Mouse (Mus musculus): ENCODE data around the gene Casp14. TPM values are rescaled to one million over a fixed set of nuclear protein-coding genes. Genes with fewer than 3 reads are reported as not detected.

The Casp14 gene
- polyA plus RNA-seq (2012; rRNA removed) = 0.06 TPM in 1 of 2 replicates, not detected in the other

DNA sequence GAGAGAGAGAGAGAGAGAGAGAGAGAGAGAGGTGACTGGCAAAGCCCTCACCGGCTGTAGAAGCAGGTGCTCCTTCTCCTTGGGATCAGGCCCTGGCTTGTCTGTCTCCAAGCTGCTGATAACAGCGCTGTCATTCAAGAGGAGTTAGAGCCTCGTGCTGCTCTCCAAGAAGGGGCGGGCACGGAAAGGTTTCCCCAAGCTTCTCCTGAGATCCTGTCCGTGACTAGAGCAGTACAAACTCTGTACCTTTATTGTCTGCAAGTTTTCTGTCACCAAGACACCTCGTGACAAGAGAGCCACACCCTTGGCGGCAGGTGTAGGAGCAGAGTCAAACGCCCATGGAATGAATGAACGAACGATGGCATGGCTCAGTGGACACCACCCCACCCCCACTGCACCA, at the start of gene Casp14:
Casp14 (minus strand) TSS at position 239 of the 400 bp plus-strand sequence.
- 27% methylated on average over 11 of the region's 11 CpGs for WGBS
- peak; percentile 35 for DNase-seq (ENCODE audit: low read depth, low spot score)

DNA sequence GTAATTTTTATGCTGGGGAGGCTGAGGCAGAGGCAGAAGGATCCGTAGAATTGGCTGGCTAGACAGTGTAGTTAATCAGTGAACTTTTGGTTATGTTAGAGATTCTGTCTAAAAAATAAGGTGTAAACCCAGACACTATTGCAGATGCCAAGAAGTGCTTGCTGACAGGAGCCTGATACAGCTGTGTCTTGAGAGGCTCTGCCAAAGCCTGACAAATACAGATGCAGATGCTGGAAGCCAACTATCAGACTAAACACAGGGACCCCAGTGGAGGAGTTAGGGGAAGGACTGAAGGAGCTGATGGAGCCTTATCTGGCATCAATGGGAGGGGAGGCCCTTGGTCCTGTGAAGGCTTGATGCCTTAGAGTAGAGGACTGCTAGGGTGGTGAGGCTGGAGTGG, 47.5 kb upstream of the Casp14 start:
- no peak for DNase-seq (ENCODE audit: low read depth, low spot score)
- WGBS = 72% methylated on average over 1 of the region's 1 CpGs

DNA sequence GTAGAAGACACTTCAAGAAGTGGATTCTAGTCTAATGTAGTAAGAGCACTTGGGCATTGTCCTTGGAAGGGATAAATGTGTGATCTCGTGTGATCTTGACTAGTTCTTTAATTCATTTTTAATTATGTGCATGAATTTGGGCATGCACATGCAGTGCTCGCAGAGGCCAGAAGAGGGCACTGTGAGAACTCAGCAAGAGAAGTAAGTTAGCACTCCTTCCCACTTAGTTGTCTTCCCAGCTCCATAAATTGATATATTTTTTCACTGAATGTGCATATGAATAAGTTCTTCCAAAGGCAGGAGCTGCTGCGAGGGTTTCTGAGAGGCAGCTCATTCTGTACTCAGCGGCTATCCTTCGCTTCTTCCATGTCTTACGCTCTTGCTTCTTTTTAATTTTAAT, 37.9 kb upstream of the Casp14 start:
- no peak for DNase-seq (ENCODE audit: low read depth, low spot score)
- WGBS = 33% methylated on average over 6 of the region's 6 CpGs

DNA sequence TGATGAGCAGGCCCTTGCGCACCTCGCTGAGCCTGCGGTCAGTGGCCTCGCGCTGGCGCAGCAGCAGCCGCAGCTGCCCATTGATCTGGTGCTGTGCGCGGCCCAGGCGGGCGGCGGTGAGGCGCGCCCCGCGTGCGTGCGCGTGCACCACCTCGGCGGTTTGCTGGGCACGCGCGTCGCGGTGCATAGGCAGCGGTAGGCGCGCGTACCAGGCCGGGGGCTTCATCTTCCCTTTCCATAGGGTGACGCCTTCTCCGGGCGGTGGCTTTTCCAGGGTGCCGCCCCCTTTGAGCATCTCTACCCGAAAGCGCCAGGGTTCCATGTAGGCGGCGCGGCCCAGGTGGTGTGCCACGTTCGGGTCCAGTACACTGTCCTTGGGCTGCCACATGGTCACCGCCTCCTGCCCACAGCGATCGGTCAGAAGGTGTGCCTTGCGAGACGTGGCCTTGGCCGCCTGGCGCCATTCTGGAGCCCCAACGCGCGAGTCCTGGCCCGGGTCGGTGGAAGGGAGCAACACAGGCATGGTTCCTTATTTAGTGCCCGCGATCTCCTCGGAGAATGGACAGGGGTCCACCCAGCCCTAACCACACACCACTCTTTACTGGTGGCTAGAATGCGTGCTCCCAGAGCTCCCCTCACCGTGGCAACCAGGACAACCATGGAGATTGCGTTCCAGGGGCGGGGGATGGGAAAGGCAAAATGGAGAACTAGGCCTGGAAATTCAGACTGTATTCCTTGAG, 34.5 kb upstream of the Casp14 start, which contains the start of gene Ccdc105:
Ccdc105 (minus strand) TSS at position 614 of the 740 bp plus-strand sequence.
- DNase-seq (ENCODE audit: low read depth, low spot score) = no peak

DNA sequence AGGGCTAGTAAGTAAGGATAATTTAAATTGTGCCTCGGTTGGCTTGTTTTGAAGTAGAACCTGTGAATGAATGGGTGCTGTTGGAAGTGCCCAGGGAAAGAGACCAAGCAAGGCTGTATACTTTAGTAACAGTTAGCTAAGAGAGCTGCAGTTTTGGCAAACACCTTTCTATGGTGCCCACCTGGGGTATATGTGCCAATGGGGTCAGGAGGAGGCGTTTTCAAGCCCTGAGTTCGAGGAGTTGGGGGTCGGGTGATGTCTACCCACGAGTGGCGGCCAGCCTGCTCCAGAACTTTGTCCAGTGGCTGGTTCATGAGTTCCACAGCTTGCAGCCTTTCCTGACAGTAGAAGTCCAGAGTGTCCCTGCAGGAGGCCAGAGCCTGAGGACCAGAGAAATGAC, 30.9 kb upstream of the Casp14 start:
- DNase-seq (ENCODE audit: low read depth, low spot score) = no peak
- 84% methylated on average over 6 of the region's 6 CpGs for WGBS

More for the DNA sequence above, 34.5 kb upstream of the Casp14 start, which contains the start of gene Ccdc105:
- WGBS = 4% methylated on average over 61 of the region's 61 CpGs

DNA sequence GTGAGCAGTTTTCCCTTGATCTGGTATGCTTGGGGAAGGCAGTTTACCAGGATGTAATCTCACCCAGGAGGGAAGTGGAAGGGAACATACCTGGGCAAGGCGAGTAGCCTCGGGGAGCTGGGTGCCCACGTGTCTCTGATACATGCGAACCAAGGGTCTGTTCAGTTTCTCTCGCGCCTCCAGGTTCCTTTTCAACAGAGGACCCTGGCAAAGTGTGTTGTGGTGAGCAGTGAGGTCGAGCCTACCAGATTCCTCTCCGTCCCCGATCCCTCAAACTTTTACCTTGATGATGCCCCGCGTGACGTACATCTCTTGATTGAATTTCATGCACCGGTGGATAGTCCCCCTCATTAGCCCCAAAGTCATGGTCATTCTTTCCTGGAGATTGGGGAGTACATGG, 30.1 kb upstream of the Casp14 start:
- 80% methylated on average over 13 of the region's 13 CpGs for WGBS
- DNase-seq (ENCODE audit: low read depth, low spot score) = no peak

DNA sequence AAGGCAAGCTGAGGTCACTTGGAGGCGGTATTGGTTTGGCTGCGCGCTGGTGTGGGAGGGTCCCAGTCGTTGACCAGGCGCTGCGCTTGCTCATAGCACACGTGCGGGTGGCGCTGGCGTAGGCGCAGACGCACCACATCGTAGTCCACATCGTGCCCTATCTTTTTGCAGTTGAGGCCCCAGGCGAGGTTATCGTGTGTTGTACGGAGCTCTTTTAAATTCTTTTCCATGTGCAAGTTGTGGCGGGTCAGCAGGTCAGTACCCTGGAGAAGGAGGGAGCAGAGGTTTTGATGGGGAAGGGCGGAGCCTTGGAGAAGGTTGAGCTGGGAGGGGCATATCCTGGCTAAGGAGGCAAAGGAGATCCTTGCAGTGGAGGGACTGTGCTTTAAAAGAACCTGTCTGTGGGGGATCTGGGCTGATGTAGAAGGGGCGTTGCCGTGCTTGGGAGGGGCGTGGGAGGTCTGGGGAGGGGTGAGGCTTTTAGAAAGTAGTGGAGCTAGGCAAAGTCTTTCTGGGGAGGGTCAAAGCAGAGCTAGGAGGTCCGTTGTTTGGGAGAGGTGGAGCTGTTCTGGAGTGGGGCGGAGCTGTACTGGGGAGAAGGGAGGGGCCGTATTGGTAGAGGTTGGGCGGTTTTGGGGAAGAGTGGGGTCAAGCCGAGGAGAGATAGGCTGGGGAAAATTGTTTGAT, 29.1 kb upstream of the Casp14 start:
- 6% methylated on average over 27 of the region's 27 CpGs for WGBS
- DNase-seq (ENCODE audit: low read depth, low spot score) = no peak

DNA sequence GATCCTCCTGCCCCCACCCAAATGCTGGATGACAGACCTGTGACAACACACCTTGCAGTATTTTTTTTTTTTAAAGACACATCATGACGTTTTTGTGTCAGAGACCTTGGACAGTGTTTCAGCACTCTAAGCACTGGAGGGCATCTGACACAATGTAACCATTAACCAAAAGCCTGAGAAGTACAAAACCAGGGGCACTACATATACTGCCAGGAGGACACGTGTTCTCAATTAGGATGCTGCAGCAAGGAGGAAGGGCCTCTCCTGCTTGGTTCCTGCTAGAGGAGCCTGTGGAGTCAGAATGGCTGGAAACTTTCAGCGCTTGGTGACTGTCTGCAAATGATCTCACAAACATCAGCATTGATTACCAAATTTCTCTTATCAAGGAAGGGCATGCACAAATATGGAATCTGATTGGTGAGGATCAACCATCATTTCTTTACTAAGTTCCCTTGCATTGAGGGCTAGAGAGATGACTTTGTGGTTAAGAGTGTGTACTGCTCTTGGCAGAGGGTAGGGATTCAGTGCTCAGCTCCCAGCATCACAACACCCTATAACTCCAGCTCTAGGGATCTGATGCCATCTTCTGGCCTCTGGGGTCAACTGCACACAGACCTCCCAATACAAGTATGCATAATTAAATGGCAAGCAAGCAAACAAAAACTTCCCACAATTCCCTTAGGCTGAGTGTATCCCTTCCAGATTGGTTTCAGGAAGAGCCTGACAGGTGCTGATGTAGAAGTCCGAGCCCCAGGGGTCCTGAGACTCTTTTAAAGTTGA, 27.5 kb upstream of the Casp14 start:
- WGBS = 40% methylated on average over 4 of the region's 4 CpGs
- no peak for DNase-seq (ENCODE audit: low read depth, low spot score)

DNA sequence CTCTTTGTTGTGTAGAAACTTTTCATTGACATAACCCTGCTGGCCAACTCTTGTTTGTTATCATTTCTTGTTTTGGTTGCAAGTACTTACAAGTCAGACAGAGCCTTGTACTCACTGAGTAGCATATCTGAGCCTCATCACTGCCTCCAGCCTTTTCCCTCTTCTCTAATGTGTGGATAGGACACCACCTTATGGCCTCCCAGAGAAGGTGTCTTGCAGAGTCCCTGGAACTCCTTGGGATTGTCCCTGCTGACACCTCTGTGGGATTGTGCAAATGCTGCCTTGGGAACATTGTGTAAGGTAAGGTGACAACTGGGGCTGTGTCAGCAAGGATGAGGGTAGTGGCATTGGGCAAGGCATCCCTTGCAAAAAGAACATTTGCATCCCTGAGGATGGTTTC, 25.6 kb upstream of the Casp14 start:
- DNase-seq (ENCODE audit: low read depth, low spot score) = no peak

DNA sequence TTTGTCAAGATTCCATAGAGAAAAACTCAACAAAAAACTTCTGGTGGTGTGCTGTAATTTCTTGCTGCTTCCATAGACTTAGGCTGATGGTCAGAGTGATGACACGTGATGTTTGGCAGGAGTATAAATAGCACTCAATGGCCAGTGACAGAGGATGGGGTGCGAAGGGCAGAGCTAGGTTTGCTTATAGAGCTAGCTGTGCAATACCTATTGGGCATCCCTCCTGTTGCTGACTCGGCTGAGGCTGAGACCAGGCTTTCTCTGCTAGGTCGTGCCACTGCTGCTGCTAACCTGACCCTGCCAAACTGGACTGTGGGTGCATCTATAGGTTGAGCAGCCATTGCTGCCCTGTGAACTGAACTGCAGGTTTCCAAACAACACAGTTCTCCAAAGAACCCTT, 21.7 kb upstream of the Casp14 start:
- WGBS = 83% methylated on average over 4 of the region's 4 CpGs
- DNase-seq (ENCODE audit: low read depth, low spot score) = no peak

DNA sequence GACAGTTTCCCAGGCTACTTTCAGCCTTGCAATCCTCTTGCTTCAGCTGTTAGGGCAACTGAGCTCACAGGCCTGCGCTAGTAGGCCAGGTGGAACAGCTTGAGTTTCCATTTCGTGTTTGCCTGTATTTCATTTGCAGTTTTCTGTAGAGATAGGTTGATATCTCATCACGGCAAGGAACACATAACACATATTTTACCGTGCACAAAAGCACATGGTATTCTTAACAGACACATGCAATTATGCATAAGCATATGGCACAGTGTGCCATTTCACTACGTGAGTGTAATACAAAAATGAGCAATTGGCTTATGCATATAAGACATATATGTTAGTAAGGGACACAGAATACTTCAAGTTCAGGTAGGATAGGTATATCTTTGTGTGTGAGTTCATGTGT, 9.8 kb upstream of the Casp14 start:
- 89% methylated on average over 5 of the region's 5 CpGs for WGBS
- no peak for DNase-seq (ENCODE audit: low read depth, low spot score)

DNA sequence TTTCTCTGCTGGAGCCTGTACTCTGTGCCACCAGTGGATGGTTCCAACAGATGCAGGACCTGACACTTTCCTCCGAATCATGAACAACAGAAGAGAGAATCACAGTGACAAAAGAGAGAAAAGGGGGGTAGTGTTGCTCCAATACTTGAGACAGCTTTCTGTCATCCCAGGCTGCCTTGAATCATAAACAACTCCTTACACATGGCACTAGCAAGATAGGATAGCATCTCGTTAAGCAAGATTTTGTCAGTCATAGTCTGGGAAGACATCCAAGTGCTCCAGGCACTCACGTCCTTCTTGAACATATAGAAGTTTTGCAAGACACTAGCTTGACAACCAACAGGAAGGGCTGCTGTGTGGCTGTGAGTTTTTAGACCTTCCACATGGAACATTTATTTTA, 8.9 kb upstream of the Casp14 start:
- WGBS = 38% methylated on average over 3 of the region's 3 CpGs

DNA sequence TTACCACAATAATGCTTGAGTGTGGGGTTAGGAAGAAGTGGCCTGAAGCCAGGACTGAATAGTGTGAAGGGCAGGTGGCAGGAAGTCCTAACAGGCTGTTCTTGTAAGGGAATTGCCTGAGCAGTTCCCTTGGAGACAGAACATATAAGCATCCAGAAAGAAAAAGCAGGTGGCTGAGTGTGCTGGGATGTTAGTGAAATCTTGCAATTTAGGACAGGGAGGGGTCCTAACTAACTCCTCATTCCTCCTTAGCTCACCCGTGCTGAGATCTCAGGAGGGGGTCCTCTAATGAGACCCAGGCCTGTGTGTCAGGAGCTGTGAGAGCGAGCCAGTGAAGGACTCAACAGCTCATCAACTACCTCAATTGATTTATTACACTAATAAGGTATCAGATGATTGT, 5.3 kb upstream of the Casp14 start:
- WGBS = 49% methylated on average over 2 of the region's 2 CpGs
- no peak for DNase-seq (ENCODE audit: low read depth, low spot score)

More for the DNA sequence above, 8.9 kb upstream of the Casp14 start:
- DNase-seq (ENCODE audit: low read depth, low spot score) = no peak

DNA sequence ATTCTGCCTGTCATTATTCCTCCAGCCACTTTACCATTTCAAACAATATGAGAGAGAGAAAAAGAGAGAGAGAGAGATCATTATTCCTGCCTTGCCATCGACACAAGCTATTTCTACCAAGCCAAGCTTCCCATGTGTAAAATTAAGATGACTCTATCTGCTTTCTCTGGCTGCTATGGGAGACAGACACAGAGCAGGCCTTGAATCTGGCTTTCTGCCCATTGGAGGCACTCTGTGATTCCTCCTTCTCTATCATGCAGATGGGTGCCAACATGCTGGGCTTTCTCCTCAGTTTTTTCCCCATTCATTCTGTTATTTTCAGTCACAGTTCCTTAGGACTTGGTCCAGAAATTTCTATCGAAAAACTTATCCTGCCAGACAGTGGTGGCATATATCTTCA, 4.6 kb upstream of the Casp14 start:
- no peak for DNase-seq (ENCODE audit: low read depth, low spot score)
- 77% methylated on average over 2 of the region's 2 CpGs for WGBS

DNA sequence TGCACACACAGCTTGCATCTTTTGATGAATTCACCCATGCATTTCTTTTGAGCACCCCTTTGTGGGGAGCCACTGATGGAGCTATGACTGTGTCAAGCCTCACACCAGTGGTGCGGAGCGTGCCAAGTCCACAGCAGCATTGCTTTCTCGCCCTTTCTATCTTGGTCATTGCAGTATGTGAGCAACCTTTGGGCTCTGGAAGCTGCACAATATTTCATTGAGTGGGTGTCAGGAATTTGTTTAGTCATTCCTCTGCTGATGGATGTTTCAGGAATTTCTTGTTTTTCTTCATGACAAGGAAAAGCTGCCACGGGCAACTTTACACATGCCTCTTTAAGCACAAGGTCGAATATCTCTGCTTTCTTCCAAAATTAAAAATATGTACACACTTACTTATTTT, 3.9 kb upstream of the Casp14 start:
- WGBS = 68% methylated on average over 5 of the region's 5 CpGs
- DNase-seq (ENCODE audit: low read depth, low spot score) = no peak

DNA sequence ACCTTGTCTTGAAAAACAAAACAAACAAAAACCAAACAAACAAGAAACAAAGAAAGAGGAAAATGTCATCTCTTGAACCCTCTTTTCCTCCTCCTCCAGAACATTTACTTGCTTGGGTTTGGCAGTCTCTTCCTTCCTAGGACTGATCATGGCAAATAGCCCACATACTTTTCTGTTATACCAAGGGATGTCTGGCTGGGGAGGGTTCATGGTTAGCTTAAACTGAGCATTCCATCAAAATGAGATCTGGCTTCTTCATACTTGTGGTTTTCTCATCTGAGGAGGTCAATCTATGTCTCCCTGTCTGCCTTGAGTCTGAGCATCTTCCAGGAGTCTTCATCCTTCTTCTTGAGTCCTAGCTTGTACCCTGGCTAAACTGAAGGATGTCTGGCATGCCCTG, 1.9 kb downstream of the Casp14 start:
- DNase-seq (ENCODE audit: low read depth, low spot score) = no peak

DNA sequence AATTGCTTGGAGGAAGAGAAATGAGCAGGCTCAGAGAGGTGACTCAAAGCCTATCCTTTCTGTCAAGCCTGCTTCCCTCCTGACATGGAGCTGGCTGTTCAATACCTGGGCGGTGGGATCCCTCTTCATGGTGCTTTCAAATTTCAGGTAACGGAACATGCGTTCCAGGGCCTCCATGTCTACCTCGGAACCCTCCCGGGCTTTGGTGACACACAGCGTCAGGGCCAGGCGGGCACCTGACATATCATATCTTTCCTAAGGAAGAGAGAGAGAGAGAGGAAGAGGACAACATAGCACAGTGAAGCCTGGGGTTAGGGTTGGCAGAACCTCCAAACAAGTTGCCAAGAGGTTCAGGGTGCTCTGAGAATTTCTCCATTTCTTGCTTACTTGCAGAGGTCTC, 2.9 kb downstream of the Casp14 start:
- 94% methylated on average over 7 of the region's 7 CpGs for WGBS
- no peak for DNase-seq (ENCODE audit: low read depth, low spot score)

DNA sequence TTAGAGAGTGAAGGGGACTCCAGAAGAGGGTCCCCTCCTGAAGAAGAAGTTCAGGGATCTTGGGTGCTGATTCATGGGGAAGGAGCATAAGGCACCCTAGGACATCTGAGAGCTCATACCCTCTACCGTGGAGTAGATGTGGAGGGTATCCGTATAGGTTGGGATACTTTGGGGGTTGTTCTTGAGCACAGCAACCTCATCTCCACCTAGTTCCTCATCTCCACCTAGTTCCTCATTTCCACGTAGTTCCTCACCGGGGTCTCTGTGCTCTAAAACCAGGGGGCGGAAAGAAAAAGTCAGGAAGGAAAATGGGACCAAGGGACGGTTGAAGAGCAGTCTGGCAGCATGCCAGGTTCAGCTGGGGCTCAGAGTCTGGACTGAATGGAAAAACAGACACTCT, 4.0 kb downstream of the Casp14 start:
- no peak for DNase-seq (ENCODE audit: low read depth, low spot score)
- 70% methylated on average over 6 of the region's 6 CpGs for WGBS

DNA sequence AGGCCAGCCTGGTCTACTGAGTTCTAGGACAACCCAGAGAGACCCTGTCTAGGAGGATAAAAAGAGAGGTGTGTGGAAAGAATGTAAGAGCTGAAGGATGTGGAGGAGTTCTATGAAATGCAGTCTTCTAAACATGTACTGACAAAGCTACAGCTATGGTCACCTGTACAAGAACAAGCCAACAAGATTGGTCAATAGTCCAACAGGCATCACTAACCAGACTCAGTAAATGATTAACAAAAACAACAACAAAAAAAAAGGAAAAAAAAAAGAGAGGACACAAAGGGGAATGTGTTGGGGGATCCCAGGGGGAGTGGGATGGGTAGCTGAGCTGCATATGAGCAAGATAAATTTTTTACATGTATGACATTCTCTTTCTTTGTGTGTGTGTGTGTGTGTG, 7.4 kb downstream of the Casp14 start:
- no peak for DNase-seq (ENCODE audit: low read depth, low spot score)

DNA sequence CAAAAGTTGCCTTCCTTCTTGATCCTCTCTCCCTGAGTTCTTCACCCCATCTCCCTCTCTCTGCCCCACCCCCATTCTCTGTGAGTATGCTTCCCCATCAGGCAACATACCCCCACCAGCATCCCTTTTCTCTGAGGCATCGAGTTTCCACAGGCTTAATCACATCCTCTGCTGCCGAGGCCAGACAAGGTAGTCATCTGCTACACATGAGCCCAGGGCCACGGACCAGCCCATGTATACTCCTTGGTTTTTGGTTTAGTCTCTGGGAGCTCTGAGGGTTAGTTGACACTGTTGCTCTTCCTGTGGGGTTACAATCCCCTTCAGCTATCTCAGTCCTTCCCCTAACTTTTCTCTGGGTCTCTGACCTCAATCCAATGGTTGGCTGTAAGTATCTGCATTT, 17.2 kb downstream of the Casp14 start:
- no peak for DNase-seq (ENCODE audit: low read depth, low spot score)
- 50% methylated on average over 3 of the region's 3 CpGs for WGBS

DNA sequence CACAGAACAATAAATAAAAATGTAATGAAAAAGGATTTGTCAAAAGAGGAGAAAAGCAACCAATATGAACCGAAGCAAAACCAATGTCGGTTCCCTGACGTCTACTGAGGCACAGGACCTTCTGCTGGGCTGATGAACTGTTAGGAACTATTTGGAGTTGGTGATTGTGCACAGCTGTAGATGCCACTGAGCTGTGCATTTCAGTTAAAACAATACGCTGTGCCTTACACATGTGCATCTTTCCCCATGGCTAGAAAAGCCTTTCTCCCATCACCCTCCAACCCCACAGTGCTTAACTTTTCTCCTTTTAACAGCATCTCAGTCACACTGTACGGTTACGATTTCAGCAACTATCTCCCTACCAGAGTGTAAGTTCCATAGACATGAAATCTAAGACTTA, 28.1 kb downstream of the Casp14 start:
- WGBS = 71% methylated on average over 6 of the region's 6 CpGs
- no peak for DNase-seq (ENCODE audit: low read depth, low spot score)
